ENCODE assay signal across 8 mouse cellular contexts in the genomic region with DNA sequence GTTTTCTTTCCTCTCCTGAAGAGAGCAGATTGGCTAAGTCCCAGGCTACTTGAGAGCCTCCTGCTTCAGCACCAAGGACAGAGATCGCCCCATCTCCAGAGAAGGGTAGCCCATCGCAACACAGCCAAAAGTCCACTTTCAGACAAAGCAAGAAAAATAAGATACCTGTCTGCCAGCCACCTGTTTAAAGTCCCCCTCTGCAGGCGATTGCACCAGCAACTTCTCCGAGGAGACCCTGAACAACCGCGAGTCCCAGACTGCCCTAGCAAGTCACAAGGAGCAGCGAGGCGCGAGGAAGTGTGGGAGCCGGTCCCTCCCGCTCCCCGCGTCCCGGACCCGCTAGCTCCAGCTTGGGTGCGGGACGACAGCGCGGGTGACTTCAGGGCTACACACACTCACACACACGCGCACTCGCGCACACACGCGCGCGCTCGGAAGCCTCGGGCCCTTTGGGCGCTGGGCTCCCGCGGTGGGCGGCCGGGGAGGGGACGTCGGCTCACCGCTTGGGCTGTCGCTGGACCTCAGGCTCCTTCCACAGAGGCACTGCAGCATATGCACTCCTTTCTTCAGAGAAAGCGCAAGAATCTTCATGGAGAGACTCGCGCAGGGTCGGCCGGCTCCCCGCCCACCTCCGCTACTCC.
A peak's percentile ranks its signal among the peaks of the same experiment; 100 is the strongest.
DNase-seq lines count a peak whose midpoint lies in the region; ATAC-seq and TF ChIP-seq lines count a peak whose summit lies in the region.

No protein-coding gene starts in this region.

- H3K27me3 ChIP-seq in forebrain, embryonic 15.5 days, result peaks cover 26% of the 10 kb centered on the region; the same call in 1 of the 2 replicates
- H3K27me3 ChIP-seq in kidney, adult 2 months (replicated peaks; ENCODE audit: control insufficient read depth, insufficient read depth, low read length), result peaks cover 2% of the 10 kb centered on the region

- no peaks in the 10 kb centered on the region for H3K36me3 ChIP-seq in forebrain, embryonic 15.5 days
- H3K36me3 ChIP-seq in kidney, adult 2 months (ENCODE audit: control insufficient read depth, insufficient read depth, low read length), result no peaks in the 10 kb centered on the region

- H3K4me3 ChIP-seq in forebrain, embryonic 15.5 days, result peak overlapping the region; percentile 73
- H3K4me3 ChIP-seq in kidney, adult 2 months (ENCODE audit: insufficient read depth, low read depth, low read length), result no peak overlapping the region

- intact Hi-C loops in left cerebral cortex, postnatal 36 days (cut with DNase I), result loop anchor here (5.0 kb wide), 1 partner anchor 47 kb away; no protein-coding TSS in a partner anchor

- H3K4me2 ChIP-seq in forebrain, embryonic 15.5 days (replicated peaks), result peak overlapping the region; percentile 97

- peak; percentile 76 for ATAC-seq in forebrain, embryonic 15.5 days (replicated peaks)
- no peak for ATAC-seq in CD4-positive, CD25-positive, alpha-beta regulatory T cell, adult 4 months

- DNase-seq in left cerebral cortex, postnatal 36 days (ENCODE audit: low spot score in 2 of 2), result peak; percentile 32 to 43
- no peak for DNase-seq in left cerebral cortex, adult 11 months (ENCODE audit: low spot score)
- DNase-seq in brain, adult 2 months (ENCODE audit: low read depth, low spot score), result peak; percentile 42
- peak; percentile 23 for DNase-seq in kidney, adult 2 months
- DNase-seq in lung, postnatal 10 days, result peak; percentile 50
- peak; percentile 33 for DNase-seq in right cerebral cortex, postnatal 14 days

- no peaks in the 10 kb centered on the region for H3K9me3 ChIP-seq in forebrain, embryonic 15.5 days

- H3K4me1 ChIP-seq in forebrain, embryonic 15.5 days, result peaks cover 6% of the 10 kb centered on the region
- no peaks in the 10 kb centered on the region for H3K4me1 ChIP-seq in kidney, adult 2 months (ENCODE audit: control insufficient read depth, insufficient read depth, low read length)

- H3K27ac ChIP-seq in forebrain, embryonic 15.5 days (replicated peaks), result no peak overlapping the region
- no peak overlapping the region for H3K27ac ChIP-seq in kidney, adult 2 months (ENCODE audit: insufficient read depth, low read depth, low read length)

- no peak for TF ChIP-seq POLR2A in kidney, adult 2 months (IDR thresholded peaks at IDR 0.05; ENCODE audit: low read depth, low read length)

- no peak for TF ChIP-seq CTCF in kidney, adult 2 months (conservative IDR thresholded peaks at IDR 0.05; ENCODE audit: insufficient read depth, insufficient read length, low read depth, low read length)

- WGBS in forebrain, embryonic 15.5 days, result under 1% methylated on average over 45 of the region's 45 CpGs
- WGBS in kidney, adult 2 months, result 2% methylated on average over 45 of the region's 45 CpGs

- H3K9ac ChIP-seq in forebrain, embryonic 15.5 days (replicated peaks), result peak overlapping the region; percentile 50
